Mouse (Mus musculus) hindbrain, embryonic 15.5 days (tissue): ENCODE data around the gene Spa17. TPM values are rescaled to one million over a fixed set of nuclear protein-coding genes. Genes with fewer than 3 reads are reported as not detected.

ENCODE experiments used
- ATAC-seq: fragments of 200-750 bp; cut with Nextera tagmentation; 2 replicates; pipeline ENCODE4 v1.8.0; 2017; ENCODE audit warnings: low read depth, moderate number of reproducible peaks, moderate TSS enrichment; ENCODE audit not compliant: low FRiP score
- H3K27ac ChIP-seq: fragments of 300-500 bp; sonication (generic); replicated peaks from 2 replicates; pipeline ENCODE4 v1.5.1; 2015; ENCODE audit warnings: mild to moderate bottlenecking, inconsistent platforms
- H3K27me3 ChIP-seq: fragments of 300-500 bp; sonication (generic); 2 replicates; pipeline ENCODE4 v1.6.1; 2015; ENCODE audit warnings: control low read depth, inconsistent platforms
- H3K36me3 ChIP-seq: fragments of 300-500 bp; sonication (generic); 2 replicates; pipeline ENCODE4 v1.6.1; 2015; ENCODE audit warnings: control low read depth, inconsistent platforms
- H3K4me1 ChIP-seq: fragments of 300-500 bp; sonication (generic); replicated peaks from 2 replicates; pipeline ENCODE4 v1.6.1; 2015; ENCODE audit warnings: control low read depth, inconsistent platforms
- H3K4me2 ChIP-seq: fragments of 300-500 bp; sonication (generic); 2 replicates; pipeline ENCODE4 v1.6.1; 2015; ENCODE audit warnings: moderate library complexity, mild to moderate bottlenecking, inconsistent platforms
- H3K4me3 ChIP-seq: fragments of 300-500 bp; sonication (generic); 2 replicates; pipeline ENCODE4 v1.5.1; 2015; ENCODE audit warnings: mild to moderate bottlenecking, inconsistent platforms
- H3K9ac ChIP-seq: fragments of 300-500 bp; sonication (generic); 2 replicates; pipeline ENCODE4 v1.6.1; 2015; ENCODE audit warnings: inconsistent platforms
- H3K9me3 ChIP-seq: fragments of 300-500 bp; sonication (generic); 2 replicates; pipeline ENCODE4 v1.6.1; 2016; ENCODE audit warnings: control low read depth, inconsistent platforms
- WGBS: fragments of 180-500 bp; shearing (Covaris S2); methylation state at CpG from one replicate; pipeline ENCODE4 v1.1.7; 2015; 5-methylcytosine and 5-hydroxymethylcytosine counted together
- polyA plus RNA-seq: library from polyadenylated mRNA; unstranded; fragments of >200 nt; fragmentation: Nextera tagmentation; extraction: Ambion mirVana; gene quantifications from 2 replicates; pipeline ENCODE4 v1.2.1, GENCODE M21; 2015

The Spa17 gene
- polyA plus RNA-seq, 1 experiment from 2014 or later: 11.2 TPM

- no peak overlapping the region for H3K27ac ChIP-seq
- no peak overlapping the region for H3K4me2 ChIP-seq
- 95% methylated on average over 1 of the region's 1 CpGs for WGBS
- H3K4me3 ChIP-seq: no peak overlapping the region
- no peaks in the 10 kb centered on the region for H3K36me3 ChIP-seq
- H3K27me3 ChIP-seq: peaks cover 57% of the 10 kb centered on the region
- peaks cover 15% of the 10 kb centered on the region for H3K4me1 ChIP-seq
- H3K9me3 ChIP-seq: no peaks in the 10 kb centered on the region
- ATAC-seq: no peak
- no peak overlapping the region for H3K9ac ChIP-seq
Observed at GRCm38 (mm10) chr9:37554279-37554678, 59.2 kb downstream of the Spa17 start.

Other genes with a start within 250 kb of the Spa17 start
- gene Hepacam, start 246.4 kb downstream of the Spa17 start, polyA plus RNA-seq: 24.9 and 28.7 TPM in 2 replicates
- 4.6 and 8.2 TPM in 2 replicates for gene Robo4, start 211.8 kb downstream of the Spa17 start, polyA plus RNA-seq
- gene Robo3, start 180.5 kb downstream of the Spa17 start, polyA plus RNA-seq: 13.0 and 14.1 TPM in 2 replicates
- 27.9 and 29.7 TPM in 2 replicates for gene Msantd2, start 124.4 kb downstream of the Spa17 start, polyA plus RNA-seq
- gene Esam, start 85.6 kb downstream of the Spa17 start, polyA plus RNA-seq: 45.4 and 45.5 TPM in 2 replicates
- 0.89 and 1.4 TPM in 2 replicates for gene Vsig2, start 74.5 kb downstream of the Spa17 start, polyA plus RNA-seq
- gene Nrgn, start 60.8 kb downstream of the Spa17 start, polyA plus RNA-seq: 4.1 and 5.0 TPM in 2 replicates
- gene Siae, start 58.0 kb downstream of the Spa17 start, polyA plus RNA-seq: 11.6 and 13.3 TPM in 2 replicates
- 86.4 and 88.3 TPM in 2 replicates for gene Tbrg1, start 43.6 kb upstream of the Spa17 start, polyA plus RNA-seq
- gene Panx3, start 55.5 kb upstream of the Spa17 start, polyA plus RNA-seq: not detected in 2 replicates
- not detected in 2 replicates for gene Olfr160, start 102.5 kb upstream of the Spa17 start, polyA plus RNA-seq
- gene Olfr874, start 131.4 kb upstream of the Spa17 start, polyA plus RNA-seq: not detected in 2 replicates
- not detected in 2 replicates for gene Olfr875, start 158.1 kb upstream of the Spa17 start, polyA plus RNA-seq
- not detected in 2 replicates for gene Olfr876, start 189.3 kb upstream of the Spa17 start, polyA plus RNA-seq
- gene Olfr877, start 240.5 kb upstream of the Spa17 start, polyA plus RNA-seq: not detected in 2 replicates